Mouse (Mus musculus): Measurements from ENCODE around the gene Rnls.

GRCm38 (mm10) chr19:33264224-33264993 lies 127.7 kb downstream of the Rnls start:
- TF ChIP-seq CTCF (IDR thresholded peaks at IDR 0.05; ENCODE audit: low read depth) (no peak), EP300 (IDR thresholded peaks at IDR 0.05; ENCODE audit: low read depth) (no peak)
